Mouse (Mus musculus) C2C12 (cell line): ENCODE results near the gene Gm28998. TPM values are rescaled to one million over a fixed set of nuclear protein-coding genes. Genes with fewer than 3 reads are reported as not detected.
"Not testable (repeated sequence)": the region's sequence is repeated elsewhere in the genome, so short reads cannot be mapped to it uniquely, and the experiment has no call there.

Source experiments
- H3K27me3 ChIP-seq: one replicate; pipeline ENCODE4 v1.6.1; 2011; ENCODE audit not compliant: control insufficient read depth, insufficient read depth, insufficient read length
- H3K36me3 ChIP-seq: one replicate; pipeline ENCODE4 v1.6.1; 2011; ENCODE audit not compliant: control insufficient read depth, insufficient read depth
- H3K4me3 ChIP-seq: one replicate; pipeline ENCODE4 v1.5.1; 2011; ENCODE audit warnings: mild to moderate bottlenecking, control low read depth; ENCODE audit not compliant: poor library complexity, insufficient read depth, severe bottlenecking
- H3K79me2 ChIP-seq: one replicate; pipeline ENCODE4 v1.6.1; 2011; ENCODE audit not compliant: control insufficient read depth, insufficient read depth
- H3K79me3 ChIP-seq: one replicate; pipeline ENCODE4 v1.6.1; 2011; ENCODE audit warnings: low read depth, control low read depth
- H3ac ChIP-seq: one replicate; pipeline ENCODE3; 2011; ENCODE audit warnings: low read depth; ENCODE audit not compliant: control insufficient read depth, insufficient read length
- long read RNA-seq, 2 experiments: library from polyadenylated mRNA; unstranded; transcript quantifications; one replicate each; pipeline ENCODE4 v2.0.0; 2019 to 2020
- polyA plus RNA-seq: library from polyadenylated mRNA; unstranded; fragments of >200 nt; fragmentation: generic; extraction: Trizol; gene quantifications from one replicate; pipeline ENCODE4 v1.2.1, GENCODE M21; 2012; ENCODE audit warnings: missing spikeins

Gene Gm28998
- not detected for polyA plus RNA-seq
- long read RNA-seq, experiment 1, result 0 reads
- long read RNA-seq, experiment 2, result 0 reads

GRCm38 (mm10) chrY:7253487-7253886 lies at the start of gene Gm28998:
Gm28998 (plus strand) TSS chrY:7253787.
- not testable (repeated sequence) for H3K79me3 ChIP-seq, H3ac ChIP-seq, H3K36me3 ChIP-seq, H3K27me3 ChIP-seq, H3K79me2 ChIP-seq, H3K4me3 ChIP-seq

Other genes starting within 250 kb of the Gm28998 start
- gene Gm21244, start 84.5 kb upstream of the Gm28998 start, polyA plus RNA-seq, result not detected
- gene Gm21788, start 151.2 kb downstream of the Gm28998 start, polyA plus RNA-seq, result not detected